12 mouse cellular contexts compared by ENCODE assay signal in the genomic region with DNA sequence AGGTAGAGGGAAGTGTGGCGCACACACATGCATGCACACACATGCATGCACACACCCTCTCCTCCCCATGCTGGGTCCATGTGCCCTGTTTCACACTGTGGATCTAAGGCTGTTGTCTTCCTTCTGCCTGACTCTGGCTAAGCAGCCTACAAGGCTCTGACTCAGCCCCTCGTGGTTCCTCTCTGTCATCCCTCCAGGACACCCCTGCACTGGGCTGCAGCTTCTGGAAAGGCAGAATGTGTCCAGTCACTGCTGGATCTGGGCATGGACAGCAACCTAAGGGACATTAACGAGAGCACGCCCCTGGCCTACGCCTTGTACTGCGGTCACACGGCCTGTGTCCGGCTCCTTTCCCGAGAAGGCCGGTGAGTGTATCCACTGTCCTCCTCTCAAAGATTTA.
DNase-seq lines count a peak whose midpoint lies in the region; ATAC-seq lines count a peak whose summit lies in the region.
"Had no signal": no experiment of that assay in that cellular context is flagged by ENCODE, and none has a peak within 500 bp of the region (broad histone marks: within the 10 kb centered on the region; RNA-seq: fewer than 3 reads in every experiment).

No protein-coding gene starts in this region.

- H3K27ac ChIP-seq in midbrain, embryonic 16.5 days (ENCODE audit: low read length): no peak overlapping the region
- no peak overlapping the region; the same call in 1 of the 2 replicates for H3K27ac ChIP-seq in midbrain, embryonic 10.5 days (replicated peaks)
- H3K27ac ChIP-seq: heart, embryonic 15.5 days; kidney, postnatal 0 days; neural tube, embryonic 13.5 days had no signal

- no peak for DNase-seq in midbrain, embryonic 10.5 days (ENCODE audit: low spot score)
- peak; percentile 50 for DNase-seq in adrenal gland, postnatal 25 days
- peak; percentile 70 for DNase-seq in gastrocnemius, postnatal 14 days
- no peak for DNase-seq in cerebellum, postnatal 14 days
- DNase-seq in natural killer cell, adult 2 months (ENCODE audit: low spot score in 2 of 2): no peak
- DNase-seq: lung, postnatal 10 days; right cerebral cortex, postnatal 4 days had no signal

- no peak overlapping the region for H3K4me2 ChIP-seq in midbrain, embryonic 16.5 days (ENCODE audit: low read length)
- H3K4me2 ChIP-seq: heart, embryonic 15.5 days; neural tube, embryonic 13.5 days had no signal

- H3K4me1 ChIP-seq in midbrain, embryonic 16.5 days (ENCODE audit: control insufficient read depth, insufficient read depth, low read length): no peaks in the 10 kb centered on the region
- H3K4me1 ChIP-seq in midbrain, embryonic 10.5 days: peaks cover 17% of the 10 kb centered on the region
- H3K4me1 ChIP-seq: neural tube, embryonic 13.5 days had no signal

- ATAC-seq in midbrain, embryonic 16.5 days: peak; percentile 25; the same call in 1 of the 2 replicates
- peak; percentile 31; the same call in 1 of the 2 replicates for ATAC-seq in megakaryocyte progenitor cell, adult 5-6 weeks (replicated peaks; ENCODE audit: poor library complexity)

- 92% methylated on average over 10 of the region's 10 CpGs for WGBS in midbrain, embryonic 16.5 days
- WGBS in midbrain, embryonic 10.5 days: 91% methylated on average over 10 of the region's 10 CpGs

- 0 out of 2 replicates have a peak, but pooled peaks cover 2% of the 10 kb centered on the region for H3K36me3 ChIP-seq in midbrain, embryonic 16.5 days (ENCODE audit: control insufficient read depth, insufficient read depth, low read length)
- H3K36me3 ChIP-seq in midbrain, embryonic 10.5 days: no peaks in the 10 kb centered on the region
- H3K36me3 ChIP-seq: heart, embryonic 15.5 days; neural tube, embryonic 13.5 days had no signal

- H3K9ac ChIP-seq in midbrain, embryonic 16.5 days (ENCODE audit: low read depth, low read length): no peak overlapping the region
- H3K9ac ChIP-seq: heart, embryonic 15.5 days; neural tube, embryonic 13.5 days had no signal

- no peaks in the 10 kb centered on the region for H3K9me3 ChIP-seq in midbrain, embryonic 16.5 days (replicated peaks; ENCODE audit: control insufficient read depth, low read length, poor library complexity, severe bottlenecking)
- no peaks in the 10 kb centered on the region for H3K9me3 ChIP-seq in midbrain, embryonic 10.5 days (replicated peaks)
- H3K9me3 ChIP-seq: heart, embryonic 15.5 days; neural tube, embryonic 13.5 days had no signal

- H3K4me3 ChIP-seq in midbrain, embryonic 16.5 days (ENCODE audit: low read depth, low read length): no peak overlapping the region
- H3K4me3 ChIP-seq in midbrain, embryonic 10.5 days: no peak overlapping the region
- H3K4me3 ChIP-seq: heart, embryonic 15.5 days; neural tube, embryonic 13.5 days had no signal

- intact Hi-C loops in gastrocnemius, postnatal 14 days (cut with DNase I; ENCODE audit: low total_unique reads): no loop called here

- no peaks in the 10 kb centered on the region for H3K27me3 ChIP-seq in midbrain, embryonic 16.5 days (ENCODE audit: control insufficient read depth, insufficient read depth, low read depth, low read length)
- no peaks in the 10 kb centered on the region for H3K27me3 ChIP-seq in midbrain, embryonic 10.5 days (ENCODE audit: low read depth, poor library complexity, severe bottlenecking)
- H3K27me3 ChIP-seq: heart, embryonic 15.5 days; neural tube, embryonic 13.5 days had no signal

Comparison
In these comparisons a context has a peak if more than half of its experiments do, and no peak if none do; other contexts are left out.
1. DNase-seq: peak in adrenal gland, postnatal 25 days (single experiment) and gastrocnemius, postnatal 14 days (single experiment); none in midbrain, embryonic 10.5 days (single experiment), cerebellum, postnatal 14 days (0 of 2) and natural killer cell, adult 2 months (0 of 2).